Mouse (Mus musculus) cerebellum, adult 11-12 months (tissue): Measurements from ENCODE around the gene Lonrf2.
A peak's percentile ranks its signal among the peaks of the same experiment; 100 is the strongest.

ENCODE experiments used
- DNase-seq: peaks from one replicate; pipeline ENCODE4 v3.0.0; 2022

The Lonrf2 gene

DNA sequence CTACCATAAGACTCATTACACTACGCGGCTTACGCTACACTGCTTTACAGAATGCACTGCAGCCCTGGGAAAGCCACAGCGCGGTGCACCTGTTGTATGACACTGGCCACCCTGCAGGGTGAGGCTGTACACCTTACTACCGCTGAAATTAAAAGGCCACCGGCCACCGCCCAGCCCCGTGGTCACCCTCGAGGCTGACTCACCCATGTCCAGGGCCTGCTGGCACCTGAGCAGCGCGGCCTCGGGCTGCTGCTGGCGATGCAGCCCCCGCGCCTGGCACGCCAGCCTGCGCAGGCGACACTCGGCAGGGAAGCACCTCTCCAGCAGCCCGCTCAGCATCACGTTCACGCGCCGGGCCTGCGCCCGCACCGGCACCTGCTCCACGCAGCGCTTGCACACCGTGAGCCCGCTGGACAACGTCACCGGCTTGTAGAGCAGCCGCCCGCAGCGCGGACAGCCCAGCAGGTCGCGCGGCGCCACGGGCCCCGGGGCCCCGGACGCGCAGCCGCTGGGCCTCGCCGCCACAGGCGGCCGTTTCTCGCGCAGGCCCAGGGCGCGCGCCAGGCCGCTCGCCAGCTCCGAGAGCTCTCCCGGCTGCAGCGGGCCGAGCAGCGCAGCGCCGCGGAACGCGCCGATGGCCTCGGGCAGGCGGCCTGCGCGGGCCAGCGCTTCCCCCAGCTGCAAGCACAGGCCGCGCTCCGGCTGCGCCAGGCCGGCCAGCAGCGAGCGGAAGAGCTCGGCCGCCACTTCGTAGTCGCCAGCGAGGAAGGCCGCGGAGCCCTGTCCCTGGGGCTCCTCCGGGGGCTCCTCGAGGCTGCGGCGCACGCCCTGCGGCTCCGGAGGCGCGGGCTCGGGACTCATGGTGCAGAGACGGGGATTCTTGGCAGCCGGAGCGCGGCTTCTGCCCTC lies 689 bp downstream of the Lonrf2 start:
- peak; percentile 80 for DNase-seq

DNA sequence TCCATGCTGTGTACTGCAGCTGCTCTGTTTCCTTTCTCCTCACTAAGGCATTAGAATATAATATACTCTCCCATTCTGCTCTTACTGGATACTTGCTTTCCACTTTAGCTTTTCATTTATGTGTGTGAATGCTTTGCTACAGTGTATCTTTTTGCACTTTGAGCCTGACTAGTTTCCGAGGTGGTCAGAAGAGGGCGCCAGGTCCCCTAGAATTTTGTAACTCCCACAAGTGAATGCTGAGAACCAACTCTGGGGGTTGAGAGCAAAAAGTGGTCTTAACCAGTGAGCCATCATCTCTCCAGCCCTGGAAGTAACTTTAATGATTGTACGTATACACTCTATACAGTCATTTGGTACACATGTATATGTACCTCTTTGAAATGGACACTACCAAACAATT lies 1.6 kb downstream of the Lonrf2 start:
- DNase-seq, result no peak

DNA sequence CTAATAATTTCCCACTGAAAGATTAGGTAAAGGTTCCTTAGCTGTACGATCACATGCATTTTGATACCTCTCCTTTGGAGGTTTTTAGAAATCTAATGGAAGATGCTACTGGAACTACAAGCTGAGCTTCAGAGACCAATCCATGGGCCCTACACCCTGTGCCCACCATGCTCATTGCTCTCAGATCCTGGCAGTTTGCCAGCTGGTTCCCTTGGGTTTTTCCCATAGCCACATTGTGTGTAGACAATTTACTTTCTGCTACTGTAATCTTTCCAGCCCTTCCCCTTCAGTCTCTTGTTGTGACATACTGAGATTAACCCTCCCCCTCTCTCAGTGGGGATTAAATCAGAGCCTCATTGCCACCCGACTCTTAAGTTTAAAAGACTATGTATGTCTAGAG lies 11.6 kb downstream of the Lonrf2 start:
- no peak for DNase-seq

DNA sequence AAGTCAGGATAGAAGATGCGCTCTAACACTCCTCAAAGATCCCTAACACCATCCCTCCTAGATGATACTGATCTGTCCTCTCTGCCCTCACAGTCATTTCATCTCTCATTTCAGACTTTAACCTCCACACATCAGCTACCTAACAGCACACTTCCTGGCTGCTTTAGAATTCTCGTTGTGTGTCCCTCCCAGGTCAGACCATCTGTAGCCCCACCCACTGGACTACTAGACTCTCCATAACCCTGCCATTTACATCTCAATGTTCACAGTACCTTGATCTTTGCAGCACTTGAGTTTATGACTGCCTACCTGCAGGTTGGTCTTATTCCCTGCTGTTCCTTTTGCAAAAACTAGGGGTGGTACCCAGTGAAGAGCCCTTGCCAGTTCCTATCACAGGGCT lies 12.7 kb downstream of the Lonrf2 start:
- no peak for DNase-seq

DNA sequence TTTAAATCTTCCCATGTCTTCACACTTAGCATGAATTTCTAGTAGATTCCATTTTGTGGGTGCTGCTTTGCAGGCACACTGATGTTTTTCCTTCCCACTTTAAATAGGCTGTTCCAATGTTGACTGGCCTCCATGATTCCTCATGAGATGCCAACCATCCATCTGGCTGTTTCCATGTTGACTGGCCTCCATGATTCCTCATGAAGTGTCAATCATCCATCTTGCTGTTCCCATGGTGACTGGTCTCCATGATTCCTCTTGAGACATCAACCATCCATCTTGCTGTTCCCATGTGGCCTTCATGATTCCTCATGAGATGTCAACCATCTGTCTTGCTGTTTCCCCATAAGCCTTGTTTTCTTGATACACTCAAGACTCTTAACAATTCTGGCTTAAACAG lies 16.8 kb downstream of the Lonrf2 start:
- no peak for DNase-seq

DNA sequence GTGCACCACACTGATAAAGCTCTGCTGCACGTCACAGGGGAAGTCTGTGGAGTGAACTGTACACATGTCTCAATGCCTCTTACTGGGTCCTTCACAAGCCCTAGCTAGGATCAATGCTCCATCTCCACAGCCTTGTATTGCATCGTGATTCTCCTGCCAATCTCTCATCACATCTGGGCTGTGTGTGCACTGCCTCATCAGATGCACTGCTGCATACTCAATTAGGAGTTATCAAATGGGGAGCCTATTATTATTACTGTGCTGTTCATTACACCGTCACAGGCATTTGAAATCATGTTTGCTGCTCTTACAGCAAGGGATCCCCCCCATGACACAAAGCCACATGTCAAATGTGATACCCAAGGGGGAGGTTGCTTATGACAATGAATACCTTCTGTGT lies 18.8 kb downstream of the Lonrf2 start:
- no peak for DNase-seq

DNA sequence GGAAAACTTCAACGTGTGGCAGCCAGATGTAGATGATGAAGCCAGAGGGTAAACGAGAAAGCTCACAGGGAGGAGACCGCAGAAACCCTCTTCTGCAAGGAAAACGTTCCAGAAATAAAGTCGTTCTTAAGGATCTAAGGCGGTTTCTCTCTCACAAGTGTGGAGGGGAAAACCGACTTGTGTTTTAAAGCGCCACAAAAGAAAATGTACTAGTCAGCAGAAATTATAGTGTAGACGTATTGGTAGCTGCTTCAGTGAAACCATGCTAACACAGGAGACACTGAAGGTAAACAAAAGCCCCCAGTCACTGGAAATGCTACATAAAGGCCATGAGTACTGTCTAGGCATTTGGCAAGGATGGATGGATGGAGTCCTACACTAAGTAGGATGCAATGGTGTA lies 19.2 kb downstream of the Lonrf2 start:
- no peak for DNase-seq

DNA sequence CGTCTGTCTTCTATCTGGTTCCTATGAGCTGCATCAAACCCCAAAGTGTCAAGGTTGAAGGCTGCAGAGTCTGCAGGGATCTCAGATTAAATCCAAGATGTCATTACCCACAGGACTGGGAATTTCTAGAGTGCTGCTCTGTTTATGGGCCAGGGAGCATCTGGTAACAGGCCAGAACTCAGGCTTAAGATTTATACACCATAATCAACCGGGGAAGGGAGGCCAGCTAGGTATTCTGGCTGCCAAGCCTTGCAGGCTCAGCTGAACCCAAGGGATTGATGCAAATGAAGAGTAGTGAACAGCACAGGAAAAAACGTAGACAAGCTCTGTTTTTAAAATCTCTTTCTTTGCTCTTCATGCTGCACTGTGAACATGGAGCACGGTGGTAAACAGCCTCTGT lies 20.2 kb downstream of the Lonrf2 start:
- DNase-seq, result no peak

DNA sequence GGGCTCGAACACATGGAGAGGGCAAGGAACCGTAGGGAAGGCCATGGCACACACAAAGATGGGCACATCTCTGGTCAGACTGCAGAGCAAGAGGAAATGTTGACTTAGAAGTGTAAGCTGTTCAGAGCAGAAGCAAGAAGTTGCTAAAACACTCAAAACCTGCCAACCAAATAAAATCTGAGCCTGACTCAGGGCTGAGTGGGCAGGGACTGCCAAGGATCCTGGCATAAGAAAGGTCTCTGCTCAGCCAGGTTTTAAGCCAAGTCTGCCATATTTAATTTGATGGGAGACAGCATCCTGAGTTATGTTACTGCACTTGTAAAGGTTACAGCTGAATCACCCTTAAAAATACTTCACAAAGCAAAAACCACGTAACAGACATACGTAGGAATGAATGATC lies 29.4 kb downstream of the Lonrf2 start:
- no peak for DNase-seq

DNA sequence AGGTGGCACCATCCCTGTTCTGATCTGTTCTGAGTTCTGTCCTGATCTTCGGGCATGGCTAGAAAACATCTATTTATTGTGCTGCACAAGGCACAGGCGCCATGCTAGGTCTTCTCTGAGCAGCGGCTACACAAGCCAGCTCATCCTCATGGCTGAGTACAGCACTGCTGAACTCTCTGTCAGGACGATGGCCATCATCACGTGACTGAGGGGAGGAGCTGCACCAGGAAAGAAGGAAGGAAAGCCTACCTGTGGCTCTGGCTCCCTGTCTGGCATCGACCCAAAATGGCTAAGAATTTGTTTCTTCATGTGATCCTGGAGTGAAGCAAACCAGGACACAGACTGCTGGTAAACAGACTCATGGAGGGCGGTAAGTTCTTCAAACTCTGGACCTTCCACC lies 36.1 kb downstream of the Lonrf2 start:
- DNase-seq, result no peak

DNA sequence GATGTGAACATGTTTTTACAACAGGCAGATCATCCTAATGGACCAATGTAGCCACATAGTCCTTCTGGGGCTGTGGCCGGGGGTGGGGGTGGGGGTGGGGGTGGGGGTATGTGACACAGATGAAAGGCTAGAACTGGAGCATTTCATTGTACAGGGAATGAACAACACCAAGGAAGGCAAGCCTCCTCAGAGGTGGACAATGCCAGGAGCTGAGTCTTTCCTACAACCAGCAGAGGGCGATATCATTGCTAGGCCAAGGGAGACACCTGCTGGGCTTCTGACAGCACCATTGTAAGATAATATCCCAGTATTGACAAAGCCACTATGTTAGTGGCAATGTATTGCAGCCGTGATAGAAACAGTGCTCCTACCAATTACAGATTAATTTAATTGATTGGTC lies 37.2 kb downstream of the Lonrf2 start:
- DNase-seq, result no peak

DNA sequence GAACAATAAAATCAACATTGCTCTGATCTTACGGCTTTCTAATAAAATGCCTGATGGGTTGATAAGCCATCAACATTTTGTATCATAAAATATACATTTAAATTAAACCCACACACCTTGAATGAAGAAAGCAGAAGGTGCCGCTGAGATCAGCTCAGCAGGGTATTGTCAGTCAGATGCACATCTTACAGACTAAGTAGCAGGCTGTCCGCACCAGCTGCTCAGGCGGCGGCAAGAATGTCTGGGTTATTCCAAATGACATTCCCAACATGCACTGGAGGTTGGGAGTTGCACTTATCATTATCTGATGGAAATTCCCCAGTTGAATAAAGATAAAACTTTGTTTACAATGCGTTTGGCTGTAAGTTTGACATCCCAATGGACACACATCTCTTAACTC lies 39.6 kb downstream of the Lonrf2 start:
- no peak for DNase-seq

DNA sequence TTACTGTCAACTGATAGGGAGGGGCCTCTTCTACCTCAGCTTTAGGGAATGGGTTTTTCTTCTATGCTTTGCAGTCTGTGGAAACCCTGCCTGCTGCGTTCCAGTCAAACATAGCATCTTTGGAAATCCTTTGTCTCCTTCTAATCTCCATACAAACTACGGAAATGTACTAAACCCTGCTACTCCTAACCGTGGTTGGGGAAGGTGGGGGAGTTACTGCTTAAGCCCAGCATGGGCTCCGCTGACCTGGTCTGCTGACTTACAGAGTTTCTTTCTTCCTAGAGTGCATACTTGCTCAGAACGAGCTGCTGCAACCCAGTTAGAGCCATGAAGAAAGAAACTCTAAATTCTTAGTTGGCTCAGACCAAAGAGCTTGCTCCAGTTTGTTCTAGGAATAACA lies 41.0 kb downstream of the Lonrf2 start:
- DNase-seq, result no peak

DNA sequence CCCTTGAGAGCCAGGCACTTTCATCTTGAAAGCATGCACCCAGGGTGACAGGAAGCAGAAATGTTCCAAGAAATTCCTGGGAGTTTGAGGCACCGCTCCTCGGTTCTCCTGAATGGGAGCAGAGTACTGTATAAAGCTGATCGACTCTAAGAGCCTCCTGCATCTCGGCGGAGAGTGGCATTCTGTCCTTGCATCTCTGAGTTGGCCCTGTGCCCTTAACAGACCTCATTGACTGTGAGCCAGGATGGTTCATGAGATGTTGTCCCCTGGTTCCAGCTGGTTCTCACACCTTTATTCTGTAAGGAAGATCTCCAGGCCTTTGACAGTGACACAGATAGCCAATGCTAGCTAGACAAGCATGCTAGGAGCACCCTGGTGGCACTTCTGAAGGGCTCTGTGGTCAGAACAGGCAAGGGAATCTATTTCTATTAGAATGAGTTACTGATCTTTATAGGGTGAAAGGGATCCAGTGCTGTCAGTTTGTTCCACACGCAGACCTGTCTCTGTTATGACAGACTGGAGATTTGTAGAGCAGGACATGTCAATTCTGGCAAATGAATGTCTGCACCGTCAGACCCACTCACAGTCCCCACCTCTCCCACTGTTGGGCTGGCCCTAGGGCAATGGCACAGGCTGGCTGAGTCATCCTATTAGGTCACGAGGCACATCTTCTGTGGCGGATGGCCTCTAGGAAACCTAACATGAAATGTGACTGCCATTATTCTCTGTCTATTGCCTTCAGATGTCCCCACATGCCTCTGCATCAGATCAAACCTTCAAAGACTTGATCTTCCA lies 45.3 kb downstream of the Lonrf2 start:
- DNase-seq, result no peak

DNA sequence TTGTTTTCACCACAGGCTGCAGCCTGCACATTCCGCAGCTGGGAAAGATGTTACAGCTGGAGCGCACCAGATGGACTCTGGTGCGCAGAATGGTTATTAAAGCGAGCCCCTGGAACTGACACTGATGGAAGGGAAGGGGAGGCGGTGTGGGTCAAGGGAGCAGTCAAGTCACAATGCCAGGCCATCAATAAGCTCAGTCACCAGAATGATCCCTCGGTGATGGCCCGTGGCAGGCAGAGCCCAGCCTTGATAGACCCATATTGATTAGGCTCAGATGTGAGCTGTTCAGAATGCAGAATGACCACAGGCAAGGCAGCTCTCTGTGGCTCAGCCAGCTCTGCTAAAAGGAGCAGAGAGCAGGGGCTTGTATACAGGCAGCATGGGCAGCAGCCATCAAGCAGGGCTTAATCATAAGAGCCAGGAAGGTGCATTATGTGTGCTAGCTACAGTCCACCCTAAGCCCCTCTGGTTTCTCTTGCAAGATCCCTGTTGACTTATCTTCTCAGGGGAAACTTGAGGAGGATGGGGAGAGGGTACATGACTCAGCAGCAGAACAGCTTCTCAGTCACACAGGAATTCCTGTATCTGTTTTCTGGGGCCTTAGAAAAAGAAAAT lies 46.4 kb downstream of the Lonrf2 start:
- DNase-seq, result no peak

DNA sequence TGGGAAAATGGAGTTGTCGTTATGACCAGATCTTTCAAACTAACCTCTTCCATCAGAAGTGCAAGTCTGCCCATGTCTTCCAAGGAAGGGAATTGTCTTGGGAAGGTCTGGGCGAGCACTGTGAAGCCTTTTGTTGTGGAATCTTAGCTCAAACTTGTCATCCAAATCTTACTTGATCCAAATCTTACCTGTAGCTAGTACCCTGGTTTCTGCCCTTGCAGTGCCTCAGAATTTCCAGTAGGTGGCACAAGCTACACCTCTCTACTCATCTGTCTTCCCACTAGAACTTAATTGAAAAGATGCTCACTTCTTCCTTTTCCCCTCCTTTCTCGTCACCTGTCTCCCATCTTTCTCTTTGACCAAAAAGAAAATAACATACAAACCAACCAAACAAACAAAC lies 47.6 kb downstream of the Lonrf2 start:
- no peak for DNase-seq

DNA sequence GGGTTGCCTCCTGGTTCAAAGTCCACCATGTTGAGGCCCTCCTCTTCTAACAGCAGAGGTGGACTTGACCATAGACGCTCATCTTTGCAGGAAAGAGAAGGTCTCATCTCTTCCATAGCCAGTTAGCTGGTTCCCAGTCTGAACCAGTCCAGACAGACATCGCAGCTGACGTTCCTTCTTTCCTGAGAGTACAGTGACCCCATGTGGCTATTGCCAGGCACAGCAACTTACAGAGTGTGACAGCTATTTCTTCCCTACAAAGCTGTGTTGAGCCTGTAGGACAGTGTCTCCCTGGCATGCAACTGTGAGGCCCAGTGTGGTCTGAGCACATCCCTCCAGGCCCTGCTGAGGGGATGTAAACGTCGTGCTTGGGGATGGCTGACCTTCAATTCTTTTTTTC lies 49.1 kb downstream of the Lonrf2 start:
- peak; percentile 41 for DNase-seq

DNA sequence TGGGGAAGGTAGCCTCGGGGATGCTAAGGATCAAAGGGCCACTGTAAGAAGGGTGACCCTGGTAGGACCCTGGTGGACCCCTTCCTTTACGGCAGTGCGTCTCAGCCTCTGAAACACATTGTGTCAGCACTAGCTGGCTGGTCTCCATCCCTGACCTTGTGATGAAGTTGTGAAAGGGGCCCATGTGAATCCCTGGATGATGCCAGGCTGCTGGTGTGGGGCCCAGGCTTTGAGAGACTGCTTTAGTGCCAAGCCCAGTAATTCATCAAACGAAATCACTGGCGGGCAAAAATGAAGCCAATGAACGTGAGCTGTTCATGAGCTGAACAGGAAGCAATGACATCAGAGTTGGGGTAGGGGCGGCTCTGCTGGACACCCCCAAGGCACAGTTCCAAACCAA lies 50.2 kb downstream of the Lonrf2 start:
- DNase-seq, result no peak

DNA sequence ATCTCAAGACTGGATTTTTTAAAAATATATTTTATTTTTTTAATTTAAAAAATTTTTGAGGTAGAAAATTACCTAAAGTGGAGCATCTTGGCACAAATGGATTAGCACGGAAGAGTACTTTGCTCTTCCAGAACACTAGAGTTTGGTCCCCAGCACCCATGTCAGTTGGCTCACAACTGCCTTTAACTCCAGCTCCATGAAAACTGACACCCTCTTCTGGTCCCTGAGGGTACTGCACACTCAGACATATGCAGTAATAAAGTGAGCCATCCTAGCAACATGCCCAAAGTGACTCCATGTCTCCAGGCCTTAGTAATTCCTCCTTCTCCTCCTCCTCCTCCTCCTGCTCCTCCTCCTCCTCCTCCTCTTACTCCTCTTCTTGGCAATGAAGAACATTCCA lies 58.2 kb downstream of the Lonrf2 start:
- DNase-seq, result no peak

DNA sequence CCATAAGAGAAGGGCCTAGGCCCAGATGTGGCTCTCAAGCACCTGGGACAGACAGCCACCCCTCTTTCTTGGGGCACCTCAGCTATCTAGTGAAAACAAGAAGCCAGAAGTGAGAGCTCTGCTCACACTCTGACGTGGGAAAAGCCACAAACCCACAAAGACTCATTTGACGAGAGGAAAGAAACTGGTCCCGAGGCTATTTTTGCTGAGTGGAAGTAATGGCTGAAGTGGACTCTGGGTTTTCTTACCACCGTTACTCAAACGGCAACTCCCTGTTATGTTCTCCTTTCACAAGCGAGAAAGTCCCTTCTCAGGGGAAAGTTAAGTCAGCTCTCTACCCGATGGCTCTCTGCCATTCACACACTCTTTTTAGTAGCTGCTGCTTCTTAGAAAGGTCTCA lies 59.0 kb downstream of the Lonrf2 start:
- DNase-seq, result no peak

DNA sequence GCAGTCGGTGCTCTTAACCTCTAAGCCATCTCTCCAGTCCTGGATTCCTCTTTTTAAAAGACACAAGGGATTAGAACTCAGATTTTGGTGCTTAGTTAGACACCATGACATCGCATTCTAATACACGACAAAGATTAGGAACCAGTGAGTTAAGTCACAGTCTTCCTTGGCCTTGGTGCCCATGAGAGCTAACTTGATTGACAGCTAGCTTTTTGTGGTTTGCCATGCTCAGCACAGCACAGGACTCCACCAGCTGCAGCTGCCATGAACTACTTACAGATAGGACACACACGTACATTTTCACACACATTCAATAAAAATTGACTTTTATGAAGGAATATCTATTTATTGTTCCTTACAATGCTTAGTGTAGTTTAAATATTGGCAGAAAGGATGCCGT lies 60.8 kb downstream of the Lonrf2 start:
- no peak for DNase-seq

DNA sequence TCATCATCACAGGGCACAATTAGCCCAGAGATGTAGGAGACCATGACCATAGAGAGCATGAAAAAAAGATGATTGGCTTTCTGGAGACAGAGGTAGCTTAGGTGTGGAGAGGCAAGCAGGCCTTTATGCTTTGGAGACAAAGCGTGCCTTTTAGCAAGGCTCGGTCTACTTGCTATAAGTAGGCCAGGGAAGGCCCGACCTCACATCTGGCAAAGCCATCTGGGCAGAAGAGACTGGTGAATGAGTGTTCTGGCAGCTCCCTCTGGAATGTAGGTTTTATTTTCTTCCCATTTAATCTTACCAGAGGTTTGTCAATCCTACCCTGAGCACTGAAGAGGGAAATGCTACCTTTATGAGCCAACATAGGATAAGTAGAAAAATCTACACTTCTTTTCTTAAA lies 65.8 kb downstream of the Lonrf2 start:
- DNase-seq, result no peak

DNA sequence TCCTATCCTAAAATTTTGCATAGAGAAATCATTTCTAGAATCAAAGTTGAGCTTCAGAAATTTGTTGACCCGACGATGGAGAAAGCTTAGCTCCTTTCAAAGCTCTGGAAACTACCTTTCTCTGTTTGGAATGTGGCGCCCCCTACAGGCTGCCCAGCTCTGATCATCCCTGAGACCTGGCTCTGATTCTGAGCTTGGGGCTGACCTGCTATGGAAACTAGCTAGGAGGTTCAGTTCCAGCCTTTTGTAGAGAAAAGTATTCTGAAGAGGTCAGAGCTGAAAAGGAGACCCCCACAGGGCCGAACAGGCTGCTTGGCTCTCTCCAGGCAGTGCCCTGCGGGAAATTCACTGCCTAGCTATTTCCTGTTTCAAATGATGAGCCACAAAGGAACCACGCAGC lies 66.6 kb downstream of the Lonrf2 start:
- peak; percentile 30 for DNase-seq

DNA sequence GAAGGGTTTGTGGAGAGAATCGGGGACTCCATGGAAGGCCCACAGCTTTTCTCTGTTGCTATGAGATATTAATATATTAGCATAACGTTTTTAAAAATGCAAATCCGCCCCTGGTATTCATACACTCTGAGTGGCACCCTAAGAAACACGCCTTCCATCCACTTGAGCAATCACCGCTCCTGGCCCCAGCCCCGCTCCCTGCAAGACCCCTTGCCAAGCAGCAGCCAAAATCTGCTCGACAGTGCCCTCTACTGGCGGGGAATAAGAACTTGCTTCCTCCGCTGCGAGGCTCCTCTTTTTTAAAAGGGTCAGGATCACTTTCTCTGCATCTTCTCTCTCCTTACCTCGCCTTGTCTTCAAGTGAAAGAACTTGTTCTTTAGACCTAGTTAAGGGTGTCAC lies 68.7 kb downstream of the Lonrf2 start:
- DNase-seq, result no peak
